Mouse (Mus musculus) myocyte (in vitro differentiated cells): Measurements from ENCODE around the gene Tet3.

Experiments
- CEBPB ChIP-seq: IDR thresholded peaks from 2 replicates; pipeline ENCODE4 v1.6.1; 2011; ENCODE audit warnings: mild to moderate bottlenecking, moderate library complexity; ENCODE audit not compliant: poor library complexity, insufficient read depth, severe bottlenecking
- E2F4 ChIP-seq: IDR thresholded peaks from one replicate; pipeline ENCODE4 v1.6.1; 2011; ENCODE audit warnings: mild to moderate bottlenecking, control low read depth, moderate library complexity; ENCODE audit not compliant: insufficient read depth
- MAX ChIP-seq: IDR thresholded peaks from one replicate; pipeline ENCODE4 v1.6.1; 2011; ENCODE audit warnings: low read depth, mild to moderate bottlenecking, control low read depth
- MYOD1 ChIP-seq, 3 experiments: IDR thresholded peaks; one replicate each; pipeline ENCODE4 v1.6.1; 2011; ENCODE audit warnings: control low read depth in 2 of 3, low read depth in 2 of 3, mild to moderate bottlenecking in 2 of 3, moderate library complexity in 1 of 3; ENCODE audit not compliant: insufficient read length in 2 of 3, control insufficient read depth in 1 of 3
- MYOG ChIP-seq, 3 experiments: IDR thresholded peaks; one replicate each; pipeline ENCODE4 v1.6.1; 2011; ENCODE audit warnings: control low read depth in 2 of 3, low read depth in 2 of 3, mild to moderate bottlenecking in 2 of 3; ENCODE audit not compliant: insufficient read length in 2 of 3, control insufficient read depth in 1 of 3, insufficient read depth in 1 of 3
- POLR2A ChIP-seq: IDR thresholded peaks from one replicate; pipeline ENCODE4 v1.6.1; 2011; ENCODE audit warnings: low read depth, mild to moderate bottlenecking, control low read depth, moderate library complexity; ENCODE audit not compliant: insufficient read length
- POLR2AphosphoS2 ChIP-seq: IDR thresholded peaks from one replicate; pipeline ENCODE4 v1.6.1; 2011; ENCODE audit warnings: low read depth, control low read depth; ENCODE audit not compliant: insufficient read length
- REST ChIP-seq: IDR thresholded peaks from one replicate; pipeline ENCODE4 v1.6.1; 2011; ENCODE audit warnings: mild to moderate bottlenecking, control low read depth, moderate library complexity; ENCODE audit not compliant: insufficient read depth, insufficient read length
- SRF ChIP-seq: IDR thresholded peaks from one replicate; pipeline ENCODE4 v1.6.1; 2011; ENCODE audit warnings: low read depth; ENCODE audit not compliant: control insufficient read depth, insufficient read length
- TCF12 ChIP-seq: IDR thresholded peaks from one replicate; pipeline ENCODE4 v1.6.1; 2011; ENCODE audit warnings: mild to moderate bottlenecking, control low read depth; ENCODE audit not compliant: poor library complexity, insufficient read depth, severe bottlenecking
- TCF3 ChIP-seq: IDR thresholded peaks from one replicate; pipeline ENCODE4 v1.6.1; 2011; ENCODE audit warnings: low read depth, control low read depth; ENCODE audit not compliant: insufficient read length
- USF1 ChIP-seq: IDR thresholded peaks from one replicate; pipeline ENCODE4 v1.6.1; 2011; ENCODE audit warnings: low read depth, mild to moderate bottlenecking, control low read depth, moderate library complexity

DNA sequence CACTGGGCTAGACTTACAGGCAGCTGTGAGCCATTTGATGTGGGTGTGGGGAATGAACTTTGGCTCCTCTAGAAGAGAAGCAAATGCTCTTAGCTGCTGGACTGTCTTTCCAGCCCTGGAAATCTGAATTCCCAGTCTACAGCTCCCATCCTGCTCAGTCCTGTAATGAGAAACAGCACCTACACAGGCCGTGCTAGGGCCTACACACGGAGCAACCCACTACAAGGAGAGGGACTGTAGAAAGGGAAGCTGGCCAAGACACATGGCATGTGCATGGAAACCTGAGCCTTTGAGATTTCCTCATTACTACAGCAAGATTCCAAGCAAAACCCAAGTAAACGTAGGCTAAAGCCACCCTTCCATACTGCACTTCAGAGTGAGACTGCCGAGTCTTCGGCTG, 29.3 kb upstream of the Tet3 start:
- no peak for TF ChIP-seq USF1
- no peak for TF ChIP-seq E2F4
- TF ChIP-seq MAX, result no peak
- no peak for TF ChIP-seq POLR2A
- no peak for TF ChIP-seq MYOG (IDR thresholded peaks at IDR 0.05; ENCODE audit: control insufficient read depth in 1 of 3, insufficient read depth in 1 of 3, insufficient read length in 2 of 3, low read depth in 2 of 3)
- no peak for TF ChIP-seq MYOD1 (IDR thresholded peaks at IDR 0.05; ENCODE audit: control insufficient read depth in 1 of 3, insufficient read length in 2 of 3, low read depth in 2 of 3)
- TF ChIP-seq CEBPB, result no peak
- no peak for TF ChIP-seq TCF12
- no peak for TF ChIP-seq TCF3
- no peak for TF ChIP-seq POLR2AphosphoS2
- no peak for TF ChIP-seq SRF
- TF ChIP-seq REST, result no peak
